Mouse (Mus musculus): ENCODE data around the gene Abraxas1.
A peak's percentile ranks its signal among the peaks of the same experiment; 100 is the strongest.

Abraxas1 gene

GRCm38 (mm10) chr5:100822826-100823225 is 2.1 kb upstream of the Abraxas1 start:
- no peak for DNase-seq (ENCODE audit: low read depth, low spot score)

GRCm38 (mm10) chr5:100821375-100821774 is 610 bp upstream of the Abraxas1 start:
- DNase-seq (ENCODE audit: low read depth, low spot score), result no peak

- DNase-seq (ENCODE audit: low read depth, low spot score), result no peak
Measured at GRCm38 (mm10) chr5:100819568-100820480, 941 bp downstream of the Abraxas1 start.

GRCm38 (mm10) chr5:100818341-100818740 is 2.4 kb downstream of the Abraxas1 start:
- no peak for DNase-seq (ENCODE audit: low read depth, low spot score)

- peak; percentile 93 for DNase-seq (ENCODE audit: low read depth, low spot score)
Measured at GRCm38 (mm10) chr5:100798165-100798860, 22.5 kb downstream of the Abraxas1 start, which contains the start of the genes Helq and Mrps18c. Helq (minus strand) TSS chr5:100798598. Mrps18c (plus strand) TSS chr5:100798627.

- DNase-seq (ENCODE audit: low read depth, low spot score), result no peak
Measured at GRCm38 (mm10) chr5:100794084-100794483, 26.7 kb downstream of the Abraxas1 start.

- DNase-seq (ENCODE audit: low read depth, low spot score), result no peak
Measured at GRCm38 (mm10) chr5:100792261-100792660, 28.5 kb downstream of the Abraxas1 start.

- DNase-seq (ENCODE audit: low read depth, low spot score), result no peak
Measured at GRCm38 (mm10) chr5:100787527-100787926, 33.2 kb downstream of the Abraxas1 start.

- DNase-seq (ENCODE audit: low read depth, low spot score), result no peak
Measured at GRCm38 (mm10) chr5:100779002-100779401, 41.8 kb downstream of the Abraxas1 start.

- DNase-seq (ENCODE audit: low read depth, low spot score), result no peak
Measured at GRCm38 (mm10) chr5:100776900-100777299, 43.9 kb downstream of the Abraxas1 start.

GRCm38 (mm10) chr5:100775778-100776404 is 44.9 kb downstream of the Abraxas1 start:
- DNase-seq (ENCODE audit: low read depth, low spot score), result no peak

GRCm38 (mm10) chr5:100771575-100771974 is 49.2 kb downstream of the Abraxas1 start:
- DNase-seq (ENCODE audit: low read depth, low spot score), result no peak

GRCm38 (mm10) chr5:100766026-100766425 is 54.7 kb downstream of the Abraxas1 start:
- no peak for DNase-seq (ENCODE audit: low read depth, low spot score)

- DNase-seq (ENCODE audit: low read depth, low spot score), result no peak
Measured at GRCm38 (mm10) chr5:100761736-100762135, 59.0 kb downstream of the Abraxas1 start.

- no peak for DNase-seq (ENCODE audit: low read depth, low spot score)
Measured at GRCm38 (mm10) chr5:100760049-100760663, 60.6 kb downstream of the Abraxas1 start.

GRCm38 (mm10) chr5:100758121-100758520 is 62.6 kb downstream of the Abraxas1 start:
- DNase-seq (ENCODE audit: low read depth, low spot score), result no peak
